Mouse (Mus musculus) heart, adult 2 months (tissue): ENCODE measurements around the gene Phf20. TPM values are rescaled to one million over a fixed set of nuclear protein-coding genes. Genes with fewer than 3 reads are reported as not detected.
"Not testable (repeated sequence)": the region's sequence is repeated elsewhere in the genome, so short reads cannot be mapped to it uniquely, and the experiment has no call there.

Source experiments
- DNase-seq, 2 experiments: peaks; one replicate each; pipeline ENCODE4 v3.0.0; 2021
- H3K27ac ChIP-seq: fragments of 200-600 bp; 2 replicates; pipeline ENCODE4 v1.8.1; 2022
- H3K27me3 ChIP-seq: fragments of 200-500 bp; 2 replicates; pipeline ENCODE4 v1.6.1; 2012; ENCODE audit warnings: mild to moderate bottlenecking, low read length, inconsistent platforms, mixed read lengths; ENCODE audit not compliant: control insufficient read depth, insufficient read depth
- H3K36me3 ChIP-seq: fragments of 200-500 bp; 2 replicates; pipeline ENCODE4 v1.6.1; 2012; ENCODE audit warnings: low read length, inconsistent platforms; ENCODE audit not compliant: control insufficient read depth, insufficient read depth
- H3K4me1 ChIP-seq: fragments of 200-500 bp; 2 replicates; pipeline ENCODE4 v1.6.1; 2011; ENCODE audit warnings: low read length; ENCODE audit not compliant: control insufficient read depth, insufficient read depth
- H3K4me3 ChIP-seq: fragments of 200-600 bp; 2 replicates; pipeline ENCODE4 v1.8.1; 2022
- H3K79me2 ChIP-seq: fragments of 200-500 bp; replicated peaks from 2 replicates; pipeline ENCODE4 v1.6.1; 2012; ENCODE audit warnings: mild to moderate bottlenecking, inconsistent platforms, low read length, moderate library complexity, mixed read lengths; ENCODE audit not compliant: control insufficient read depth, insufficient read depth
- H3K9ac ChIP-seq: fragments of 200-500 bp; 2 replicates; pipeline ENCODE4 v1.6.1; 2012; ENCODE audit warnings: low read depth, mild to moderate bottlenecking, control low read depth, inconsistent platforms, low read length, mixed read lengths
- CTCF ChIP-seq: fragments of 200-600 bp; IDR thresholded peaks from 2 replicates; pipeline ENCODE4 v1.8.1; 2022; ENCODE audit warnings: antibody characterized with exemption, mild to moderate bottlenecking, moderate library complexity
- EP300 ChIP-seq: fragments of 200-500 bp; IDR thresholded peaks from 2 replicates; pipeline ENCODE4 v1.6.1; 2011; ENCODE audit warnings: low read depth, low read length, control low read depth; ENCODE audit not compliant: insufficient read depth
- POLR2A ChIP-seq: fragments of 200-500 bp; IDR thresholded peaks from 2 replicates; pipeline ENCODE4 v1.6.1; 2011; ENCODE audit warnings: mild to moderate bottlenecking, low read depth, low read length, control low read depth; ENCODE audit not compliant: insufficient read depth
- WGBS: fragments of 180-500 bp; shearing (Covaris S2); methylation state at CpG from one replicate; pipeline ENCODE4 v1.1.7; 2018; 5-methylcytosine and 5-hydroxymethylcytosine counted together
- intact Hi-C: fragments of 180-260 bp; cut with DNase I; formaldehyde crosslinking; loops from one replicate; pipeline ENCODE4 v1.15.1; 2025
- polyA plus RNA-seq: library from polyadenylated mRNA; depleted of rRNA; stranded (reverse); fragments of >200 nt; gene quantifications from 2 replicates; pipeline ENCODE4 v1.2.3, GENCODE M21; 2012
- total RNA-seq, 2 experiments: library from RNA; stranded (reverse); gene quantifications; 2 replicates each; pipeline ENCODE4 v1.2.3; 2021

The Phf20 gene
- total and polyA plus RNA-seq, 3 experiments: 7.1 to 20.0 (median 15.6) TPM

- peaks cover 2% of the 10 kb centered on the region; the same call in 1 of the 2 replicates for H3K36me3 ChIP-seq
- H3K27me3 ChIP-seq: no peaks in the 10 kb centered on the region
- no peak for DNase-seq
- WGBS: 89% methylated on average over 1 of the region's 1 CpGs
- intact Hi-C loops: no loop called here
- H3K27ac ChIP-seq: no peak overlapping the region
- H3K79me2 ChIP-seq: peaks cover 2% of the 10 kb centered on the region; the same call in 1 of the 2 replicates
- H3K4me3 ChIP-seq: no peak overlapping the region
- H3K4me1 ChIP-seq: peaks cover 2% of the 10 kb centered on the region
- no peak overlapping the region for H3K9ac ChIP-seq
- TF ChIP-seq POLR2A (no peak), CTCF (no peak), EP300 (no peak)
Measured at GRCm38 (mm10) chr2:156229171-156229570, 32.9 kb downstream of the Phf20 start.

- Histone ChIP-seq H3K27me3 (no peaks in the 10 kb centered on the region), H3K4me3 (no peak overlapping the region), H3K36me3 (peaks cover 2% of the 10 kb centered on the region; the same call in 1 of the 2 replicates), H3K27ac (no peak overlapping the region), H3K9ac (no peak overlapping the region), H3K4me1 (peaks cover 2% of the 10 kb centered on the region), H3K79me2 (peaks cover 4% of the 10 kb centered on the region; the same call in 1 of the 2 replicates)
- no peak for DNase-seq
- TF ChIP-seq EP300 (no peak), POLR2A (no peak), CTCF (no peak)
- intact Hi-C loops: no loop called here
Measured at GRCm38 (mm10) chr2:156231340-156231739, 35.1 kb downstream of the Phf20 start.

DNA sequence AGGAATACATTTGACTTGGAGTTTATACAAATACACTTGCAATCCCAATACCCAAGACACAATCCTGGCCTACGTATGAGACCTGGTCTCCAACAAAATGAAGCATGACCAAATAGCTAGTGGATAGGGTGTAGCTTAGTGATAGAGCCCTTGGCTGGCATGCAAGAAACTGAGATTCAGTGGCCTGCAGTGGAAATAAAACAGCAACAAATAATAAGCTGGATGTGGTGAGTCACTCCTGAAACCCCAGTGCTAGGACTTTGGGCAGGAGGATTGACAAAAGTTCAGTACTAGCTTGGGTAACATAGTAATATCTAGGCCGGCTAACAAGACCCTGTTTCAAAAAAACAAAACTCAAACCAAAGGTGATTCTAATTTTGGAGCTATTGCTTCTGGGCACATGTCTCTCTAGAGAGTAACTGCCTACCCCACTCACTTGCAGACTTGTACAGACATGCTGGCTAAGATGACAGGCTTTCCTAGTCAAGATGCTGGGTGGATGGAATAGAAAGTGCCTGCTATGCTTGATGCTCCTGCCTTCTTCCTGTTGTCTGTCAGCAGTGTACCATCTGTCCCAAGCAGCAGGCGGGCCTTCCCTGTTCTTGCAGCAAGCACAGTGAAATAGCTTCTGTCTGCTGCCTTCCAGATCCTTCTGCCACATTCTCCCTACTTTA is 37.1 kb downstream of the Phf20 start:
- peak in 1 of 2 experiments; percentile 19 for DNase-seq
- peaks cover 2% of the 10 kb centered on the region for H3K4me1 ChIP-seq
- intact Hi-C loops: no loop called here
- H3K36me3 ChIP-seq: peaks cover 2% of the 10 kb centered on the region; the same call in 1 of the 2 replicates
- 80% methylated on average over 3 of the region's 3 CpGs for WGBS
- peaks cover 4% of the 10 kb centered on the region; the same call in 1 of the 2 replicates for H3K79me2 ChIP-seq
- no peak overlapping the region for H3K4me3 ChIP-seq
- no peak for TF ChIP-seq EP300
- no peak for TF ChIP-seq POLR2A
- no peak for TF ChIP-seq CTCF
- H3K27me3 ChIP-seq: no peaks in the 10 kb centered on the region
- H3K27ac ChIP-seq: peak overlapping the region; percentile 38; the same call in 1 of the 2 replicates
- H3K9ac ChIP-seq: no peak overlapping the region

- DNase-seq, H3K9ac ChIP-seq, H3K36me3 ChIP-seq, H3K79me2 ChIP-seq, H3K4me3 ChIP-seq, intact Hi-C loops, H3K27me3 ChIP-seq, H3K4me1 ChIP-seq: not testable (repeated sequence)
- peak overlapping the region; percentile 38; the same call in 1 of the 2 replicates for H3K27ac ChIP-seq
- 80% methylated on average over 2 of the region's 2 CpGs for WGBS
Measured at GRCm38 (mm10) chr2:156234016-156234415, 37.8 kb downstream of the Phf20 start.

DNA sequence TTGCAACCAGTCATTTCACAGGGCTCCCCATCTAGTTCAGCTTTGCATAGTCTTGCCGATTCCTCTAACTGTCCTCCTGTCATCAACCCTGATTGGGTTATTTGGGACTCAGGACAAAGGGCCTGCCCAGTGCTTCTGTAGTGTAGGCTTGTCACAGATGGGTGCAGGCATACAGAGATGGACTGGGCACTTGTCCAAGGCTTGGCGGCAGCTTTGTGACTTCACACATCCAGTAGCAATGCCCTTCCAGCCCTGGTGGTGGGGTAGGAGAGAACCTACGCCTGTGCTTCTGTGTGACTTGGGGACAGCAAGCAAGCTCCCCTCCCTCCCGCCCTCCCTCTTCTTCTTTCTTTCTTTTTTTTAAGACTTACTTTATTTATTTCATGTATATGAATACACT is 39.6 kb downstream of the Phf20 start:
- intact Hi-C loops: no loop called here
- H3K9ac ChIP-seq: no peak overlapping the region
- no peak overlapping the region for H3K27ac ChIP-seq
- WGBS: 68% methylated on average over 4 of the region's 4 CpGs
- peaks cover 2% of the 10 kb centered on the region for H3K4me1 ChIP-seq
- peak; percentile 37 for TF ChIP-seq CTCF
- TF ChIP-seq POLR2A: no peak
- peaks cover 2% of the 10 kb centered on the region; the same call in 1 of the 2 replicates for H3K36me3 ChIP-seq
- DNase-seq: peak; percentile 31 to 34
- H3K27me3 ChIP-seq: no peaks in the 10 kb centered on the region
- H3K4me3 ChIP-seq: no peak overlapping the region
- peaks cover 4% of the 10 kb centered on the region; the same call in 1 of the 2 replicates for H3K79me2 ChIP-seq

- intact Hi-C loops: no loop called here
- H3K36me3 ChIP-seq: peaks cover 3% of the 10 kb centered on the region; the same call in 1 of the 2 replicates
- H3K9ac ChIP-seq: no peak overlapping the region
- H3K79me2 ChIP-seq: no peaks in the 10 kb centered on the region
- no peaks in the 10 kb centered on the region for H3K27me3 ChIP-seq
- H3K4me1 ChIP-seq: peaks cover 3% of the 10 kb centered on the region; the same call in 1 of the 2 replicates
- DNase-seq: no peak
- 52% methylated on average over 2 of the region's 2 CpGs for WGBS
- TF ChIP-seq POLR2A (no peak), CTCF (no peak), EP300 (no peak)
- H3K4me3 ChIP-seq: no peak overlapping the region
- H3K27ac ChIP-seq: no peak overlapping the region
Measured at GRCm38 (mm10) chr2:156241662-156242061, 45.4 kb downstream of the Phf20 start.
